In the genomic region with DNA sequence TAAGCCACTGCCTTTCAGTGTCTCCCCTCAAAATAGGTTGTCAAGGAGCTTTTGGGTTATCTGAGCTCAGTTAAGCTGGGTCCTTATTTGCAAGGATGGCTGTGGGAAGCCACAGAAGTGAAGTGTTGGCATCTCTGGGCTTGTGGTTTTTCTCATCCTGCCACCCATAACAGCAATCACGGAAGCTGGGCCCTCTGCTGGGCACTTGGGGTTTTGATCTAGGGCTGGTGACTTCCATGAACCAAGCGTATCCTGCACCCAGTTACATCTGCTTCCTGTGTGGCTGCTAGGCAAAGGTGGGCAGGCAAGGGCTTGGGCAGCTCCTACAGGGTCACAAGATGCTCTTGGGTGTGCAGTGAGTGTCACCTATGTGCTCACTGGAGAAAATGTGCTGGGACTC, we compare ENCODE assay signal across 9 mouse cellular contexts. TPM values are rescaled to one million over a fixed set of nuclear protein-coding genes. Genes with fewer than 3 reads are reported as not detected.
DNase-seq lines count a peak whose midpoint lies in the region; ATAC-seq and TF ChIP-seq lines count a peak whose summit lies in the region.
"Had no signal": no experiment of that assay in that cellular context is flagged by ENCODE, and none has a peak within 500 bp of the region (broad histone marks: within the 10 kb centered on the region; RNA-seq: fewer than 3 reads in every experiment).

No protein-coding gene starts in this region.

- H3K27ac ChIP-seq in hindbrain, postnatal 0 days, result no peak overlapping the region
- no peak overlapping the region for H3K27ac ChIP-seq in hindbrain, embryonic 13.5 days
- no peak overlapping the region for H3K27ac ChIP-seq in bone marrow, adult 2 months (ENCODE audit: control insufficient read depth, insufficient read depth, low read depth, low read length, poor library complexity)
- H3K27ac ChIP-seq: heart, embryonic 15.5 days had no signal

- no peak overlapping the region for H3K9ac ChIP-seq in hindbrain, postnatal 0 days (replicated peaks; ENCODE audit: low read length)
- H3K9ac ChIP-seq in hindbrain, embryonic 13.5 days, result no peak overlapping the region
- H3K9ac ChIP-seq: heart, embryonic 15.5 days had no signal

- H3K27me3 ChIP-seq in hindbrain, postnatal 0 days (ENCODE audit: insufficient read depth, low read length), result no peaks in the 10 kb centered on the region
- H3K27me3 ChIP-seq in hindbrain, embryonic 13.5 days, result no peaks in the 10 kb centered on the region
- H3K27me3 ChIP-seq: heart, embryonic 15.5 days had no signal

- no peaks in the 10 kb centered on the region for H3K4me1 ChIP-seq in hindbrain, postnatal 0 days (ENCODE audit: insufficient read depth, low read length)
- no peaks in the 10 kb centered on the region for H3K4me1 ChIP-seq in hindbrain, embryonic 13.5 days (replicated peaks)
- no peaks in the 10 kb centered on the region for H3K4me1 ChIP-seq in bone marrow, adult 2 months (ENCODE audit: control insufficient read depth, insufficient read depth, low read length)
- H3K4me1 ChIP-seq: heart, embryonic 15.5 days had no signal

- no peak for ATAC-seq in hindbrain, postnatal 0 days
- no peak for ATAC-seq in hindbrain, embryonic 13.5 days (ENCODE audit: low FRiP score)
- peak; percentile 56; the same call in 1 of the 2 replicates for ATAC-seq in megakaryocyte, adult 5-6 weeks (ENCODE audit: poor library complexity, severe bottlenecking)

- 55% methylated on average over 2 of the region's 2 CpGs for WGBS in hindbrain, postnatal 0 days
- whole genome bisulfite sequencing in hindbrain, embryonic 13.5 days, result 53% methylated on average over 2 of the region's 2 CpGs
- 3% methylated on average over 2 of the region's 2 CpGs for WGBS in bone marrow, adult 2 months

- TF ChIP-seq CTCF in hindbrain, postnatal 0 days (IDR thresholded peaks at IDR 0.05; ENCODE audit: low read depth), result peak; percentile 65
- peak; percentile 44; the same call in 1 of the 2 replicates for TF ChIP-seq CTCF in bone marrow, adult 2 months (IDR thresholded peaks at IDR 0.05; ENCODE audit: control insufficient read depth, insufficient read depth, low read length)

- TF ChIP-seq POLR2A in bone marrow, adult 2 months (IDR thresholded peaks at IDR 0.05; ENCODE audit: borderline replicate concordance, control insufficient read depth, low read depth, low read length), result no peak

- peak; percentile 57 for DNase-seq in hindbrain, postnatal 0 days (ENCODE audit: low spot score)
- peak; percentile 21 for DNase-seq in A20 (ENCODE audit: low read depth, low spot score)
- no peak for DNase-seq in urinary bladder, postnatal 4 days (ENCODE audit: low spot score in 2 of 2)
- no peak for DNase-seq in adrenal gland, adult 18-20 months (ENCODE audit: low spot score in 2 of 2)
- DNase-seq in gastrocnemius, postnatal 10 days, result no peak

- no peak overlapping the region for H3K4me3 ChIP-seq in hindbrain, postnatal 0 days (ENCODE audit: low read length)
- no peak overlapping the region for H3K4me3 ChIP-seq in hindbrain, embryonic 13.5 days
- no peak overlapping the region for H3K4me3 ChIP-seq in bone marrow, adult 2 months (replicated peaks; ENCODE audit: control insufficient read depth, low read depth, low read length)
- H3K4me3 ChIP-seq: heart, embryonic 15.5 days had no signal

- no peak overlapping the region for H3K4me2 ChIP-seq in hindbrain, postnatal 0 days (ENCODE audit: low read depth, low read length)
- no peak overlapping the region for H3K4me2 ChIP-seq in hindbrain, embryonic 13.5 days
- H3K4me2 ChIP-seq: heart, embryonic 15.5 days had no signal

- H3K36me3 ChIP-seq in hindbrain, postnatal 0 days (ENCODE audit: insufficient read depth, low read length), result no peaks in the 10 kb centered on the region
- no peaks in the 10 kb centered on the region for H3K36me3 ChIP-seq in hindbrain, embryonic 13.5 days
- H3K36me3 ChIP-seq: heart, embryonic 15.5 days had no signal

- H3K9me3 ChIP-seq in hindbrain, postnatal 0 days (ENCODE audit: low read length), result no peaks in the 10 kb centered on the region
- no peaks in the 10 kb centered on the region for H3K9me3 ChIP-seq in hindbrain, embryonic 13.5 days
- H3K9me3 ChIP-seq: heart, embryonic 15.5 days had no signal

RNA-seq across cellular contexts. Expression of a gene that starts 49.7 kb away (rescaled TPM):
- 52.7 and 52.8 TPM in 2 replicates for total RNA-seq in hindbrain, postnatal 0 days (2014; rRNA removed)
- 21.9 and 23.2 TPM in 2 replicates for polyA plus RNA-seq in hindbrain, postnatal 0 days (2015; fragmentation: Nextera tagmentation; extraction: Ambion mirVana)
- 11.1 TPM in 2 replicates for polyA plus RNA-seq in hindbrain, embryonic 13.5 days (2015; fragmentation: Nextera tagmentation; extraction: Ambion mirVana)
- 1.8 and 4.8 TPM in 2 replicates for polyA plus RNA-seq in bone marrow, adult 2 months (2011; ENCODE audit: insufficient read depth, insufficient read length, low replicate concordance, missing spikeins)
- not detected in 2 replicates for total RNA-seq in megakaryocyte, adult 5-6 weeks (2015)
- not detected in 2 replicates for total RNA-seq in megakaryocyte, adult 5-6 weeks (2017)
- 1 to 10 TPM; 3.7 to 3.8 TPM for total RNA-seq in adrenal gland, adult 18-20 months (2021)
- total RNA-seq in gastrocnemius, postnatal 10 days (2021), result under 1 TPM; 0.12 to 0.34 TPM
- polyA plus RNA-seq: heart, embryonic 15.5 days had no signal

Comparison
In these comparisons a context has a peak if more than half of its experiments do, and no peak if none do; other contexts are left out.
1. DNase-seq: peak in hindbrain, postnatal 0 days (single experiment) and A20 (single experiment); none in urinary bladder, postnatal 4 days (0 of 2), adrenal gland, adult 18-20 months (0 of 2) and gastrocnemius, postnatal 10 days (single experiment).
2. RNA of a gene that starts 49.7 kb away (total RNA-seq): 52.7 to 52.8 TPM in hindbrain, postnatal 0 days; 3.7 to 3.8 TPM in adrenal gland, adult 18-20 months, 0.12 to 0.34 TPM in gastrocnemius, postnatal 10 days and not detected in megakaryocyte, adult 5-6 weeks; every median in the first group is over 10 times any median in the second.